Mouse (Mus musculus) intestine, embryonic 14.5 days (tissue): ENCODE results near the gene Tmem259. TPM values are rescaled to one million over a fixed set of nuclear protein-coding genes. Genes with fewer than 3 reads are reported as not detected.

Experiments
- ATAC-seq: fragments of 200-750 bp; cut with Nextera tagmentation; replicated peaks from 2 replicates; pipeline ENCODE4 v1.8.0; 2017; ENCODE audit warnings: low read depth, moderate number of reproducible peaks, moderate TSS enrichment, moderate library complexity; ENCODE audit not compliant: low FRiP score, low TSS enrichment
- DNase-seq: peaks from one replicate; pipeline ENCODE4 v3.0.0-alpha.2; 2018; ENCODE audit warnings: low spot score
- H3K27ac ChIP-seq: fragments of 300-500 bp; sonication (generic); 2 replicates; pipeline ENCODE4 v1.5.1; 2014; ENCODE audit warnings: low read depth, mild to moderate bottlenecking, control low read depth
- H3K27me3 ChIP-seq: fragments of 300-500 bp; sonication (generic); replicated peaks from 2 replicates; pipeline ENCODE4 v1.6.1; 2014; ENCODE audit warnings: low read length, control low read depth; ENCODE audit not compliant: control insufficient read depth, insufficient read depth
- H3K36me3 ChIP-seq: fragments of 300-500 bp; sonication (generic); 2 replicates; pipeline ENCODE4 v1.6.1; 2014; ENCODE audit warnings: low read length, control low read depth; ENCODE audit not compliant: control insufficient read depth, insufficient read depth
- H3K4me1 ChIP-seq: fragments of 300-500 bp; sonication (generic); replicated peaks from 2 replicates; pipeline ENCODE4 v1.6.1; 2014; ENCODE audit warnings: low read length, control low read depth, mixed read lengths; ENCODE audit not compliant: control insufficient read depth, insufficient read depth
- H3K4me2 ChIP-seq: fragments of 300-500 bp; sonication (generic); 2 replicates; pipeline ENCODE4 v1.6.1; 2014; ENCODE audit warnings: low read length
- H3K4me3 ChIP-seq: fragments of 300-500 bp; sonication (generic); 2 replicates; pipeline ENCODE4 v1.5.1; 2014; ENCODE audit warnings: low read depth, low read length, control low read depth, mixed read lengths
- H3K9ac ChIP-seq: fragments of 300-500 bp; sonication (generic); 2 replicates; pipeline ENCODE4 v1.6.1; 2014; ENCODE audit warnings: mild to moderate bottlenecking, low read length
- H3K9me3 ChIP-seq: fragments of 300-500 bp; sonication (generic); 2 replicates; pipeline ENCODE4 v1.6.1; 2016; ENCODE audit warnings: low read length, control low read depth; ENCODE audit not compliant: control insufficient read depth
- WGBS: fragments of 180-500 bp; shearing (Covaris S2); extraction: QIAGEN DNeasy Blood & Tissue Kit; methylation state at CpG from one replicate; pipeline ENCODE4 v1.1.7; 2014; 5-methylcytosine and 5-hydroxymethylcytosine counted together
- polyA plus RNA-seq: library from polyadenylated mRNA; unstranded; fragments of >200 nt; fragmentation: Nextera tagmentation; extraction: Ambion mirVana; gene quantifications from 2 replicates; pipeline ENCODE4 v1.2.1, GENCODE M21; 2014

The Tmem259 gene
- polyA plus RNA-seq, 1 experiment from 2014 or later, result 17.5 TPM

DNA sequence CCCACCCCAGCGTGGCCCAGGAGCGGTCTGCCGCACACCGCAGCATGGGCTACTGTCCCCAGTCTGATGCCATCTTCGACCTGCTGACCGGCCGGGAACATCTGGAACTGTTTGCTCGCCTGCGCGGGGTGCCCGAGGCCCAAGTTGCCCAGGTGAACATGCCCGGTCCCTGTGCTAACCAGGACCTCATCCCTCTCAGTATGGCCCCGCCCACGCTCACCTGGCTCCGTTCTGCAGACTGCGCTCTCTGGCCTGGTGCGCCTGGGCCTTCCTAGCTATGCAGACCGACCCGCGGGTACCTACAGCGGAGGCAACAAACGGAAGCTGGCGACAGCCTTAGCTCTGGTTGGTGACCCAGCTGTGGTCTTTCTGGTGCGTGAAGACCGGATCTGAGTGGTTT lies 29.5 kb upstream of the Tmem259 start:
- Histone ChIP-seq H3K4me3 (no peak overlapping the region), H3K27ac (no peak overlapping the region), H3K27me3 (peaks cover 32% of the 10 kb centered on the region), H3K9ac (no peak overlapping the region), H3K4me2 (no peak overlapping the region), H3K9me3 (peaks cover 17% of the 10 kb centered on the region), H3K4me1 (no peaks in the 10 kb centered on the region; the same call in 1 of the 2 replicates), H3K36me3 (peaks cover 12% of the 10 kb centered on the region; the same call in 1 of the 2 replicates)
- DNase-seq (no peak), ATAC-seq (no peak)
- 41% methylated on average over 25 of the region's 25 CpGs for WGBS

DNA sequence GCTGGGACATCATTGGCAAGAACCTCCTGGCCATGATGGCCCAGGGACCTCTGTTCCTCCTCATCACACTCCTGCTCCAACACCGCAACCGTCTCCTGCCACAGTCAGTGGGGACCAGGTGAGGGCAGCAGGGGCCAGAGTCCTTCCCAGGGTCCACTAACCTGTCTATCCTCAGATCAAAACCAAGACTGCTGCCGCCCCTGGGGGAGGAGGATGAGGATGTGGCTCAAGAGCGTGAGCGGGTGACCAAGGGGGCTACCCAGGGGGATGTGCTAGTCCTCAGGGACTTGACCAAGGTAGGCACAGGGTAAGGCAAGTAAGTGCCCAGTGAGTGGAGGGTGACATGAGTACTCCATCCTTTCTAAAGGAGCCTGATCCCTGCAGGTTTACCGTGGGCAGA lies 27.6 kb upstream of the Tmem259 start:
- 84% methylated on average over 6 of the region's 6 CpGs for WGBS
- Histone ChIP-seq H3K9me3 (peaks cover 17% of the 10 kb centered on the region), H3K4me1 (no peaks in the 10 kb centered on the region), H3K4me2 (no peak overlapping the region), H3K36me3 (peaks cover 12% of the 10 kb centered on the region; the same call in 1 of the 2 replicates), H3K27me3 (peaks cover 32% of the 10 kb centered on the region), H3K9ac (no peak overlapping the region), H3K4me3 (no peak overlapping the region), H3K27ac (no peak overlapping the region)
- ATAC-seq (no peak), DNase-seq (no peak)

DNA sequence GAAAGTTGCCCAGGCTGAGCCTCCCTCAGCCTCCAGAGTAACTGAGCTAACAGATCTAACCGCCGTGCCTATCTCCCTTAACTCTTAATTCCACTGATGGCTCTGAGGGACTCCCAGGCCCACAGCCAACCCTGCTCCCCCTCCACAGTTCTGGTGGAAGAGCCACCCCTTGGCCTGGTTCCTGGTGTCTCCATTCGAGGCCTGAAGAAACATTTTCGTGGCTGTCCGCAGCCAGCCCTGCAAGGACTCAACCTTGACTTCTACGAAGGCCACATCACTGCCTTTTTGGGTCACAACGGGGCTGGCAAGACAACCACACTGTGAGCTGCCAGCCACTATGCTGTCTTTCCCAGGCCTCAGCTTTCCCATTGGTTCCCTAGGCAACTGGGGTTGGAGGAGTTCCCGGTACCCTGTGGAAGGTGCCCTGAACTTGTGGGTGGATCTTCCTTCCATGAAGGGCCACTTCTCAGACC lies 20.1 kb upstream of the Tmem259 start:
- Histone ChIP-seq H3K4me1 (no peaks in the 10 kb centered on the region), H3K36me3 (no peaks in the 10 kb centered on the region), H3K4me2 (no peak overlapping the region), H3K9ac (no peak overlapping the region), H3K27me3 (peaks cover 3% of the 10 kb centered on the region; the same call in 1 of the 2 replicates), H3K9me3 (no peaks in the 10 kb centered on the region), H3K4me3 (no peak overlapping the region), H3K27ac (no peak overlapping the region)
- DNase-seq (no peak), ATAC-seq (no peak)
- WGBS, result 88% methylated on average over 8 of the region's 8 CpGs

DNA sequence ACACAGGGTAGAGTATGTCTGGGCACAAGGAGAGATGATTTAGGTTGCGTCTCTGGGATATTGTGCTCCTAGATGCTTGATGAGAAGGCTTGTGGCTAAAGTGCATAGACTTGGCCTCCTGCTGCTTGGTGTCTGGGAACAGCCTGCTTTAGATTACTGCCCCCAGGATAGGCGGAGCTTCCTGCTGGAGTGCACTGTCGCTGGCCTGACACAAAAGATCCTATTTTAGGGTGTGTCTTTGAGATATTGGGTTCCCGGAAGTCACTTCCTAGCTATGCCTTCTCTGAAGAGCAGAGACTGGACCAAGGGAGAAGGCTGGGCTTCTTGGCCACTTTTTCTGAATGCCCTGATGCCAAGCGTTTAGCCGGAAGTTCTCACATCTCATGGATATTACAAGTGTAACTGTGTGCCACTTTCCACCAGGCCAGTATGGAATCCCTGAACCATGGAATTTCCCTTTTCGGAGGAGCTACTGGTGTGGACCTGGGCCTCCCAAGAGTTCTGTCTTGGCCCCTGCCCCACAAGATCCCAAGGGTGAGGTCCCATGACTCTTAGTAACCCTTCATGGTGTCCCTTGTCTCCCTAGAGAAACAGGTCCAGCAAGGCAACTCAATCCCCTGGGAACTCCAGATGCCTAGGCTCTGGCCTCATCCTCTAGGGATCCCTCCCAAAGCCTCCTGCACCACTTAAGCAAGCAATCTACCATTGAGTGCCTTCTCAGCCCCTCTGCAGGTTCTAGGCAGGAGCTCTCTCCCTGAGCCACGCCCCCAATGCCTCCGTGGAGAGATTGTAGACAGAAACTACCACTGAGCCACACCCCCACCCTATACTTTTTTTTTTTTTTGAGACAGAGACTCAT lies 19.5 kb upstream of the Tmem259 start:
- WGBS, result 63% methylated on average over 9 of the region's 9 CpGs
- Histone ChIP-seq H3K9ac (no peak overlapping the region), H3K4me1 (no peaks in the 10 kb centered on the region), H3K27me3 (peaks cover 3% of the 10 kb centered on the region; the same call in 1 of the 2 replicates), H3K36me3 (no peaks in the 10 kb centered on the region), H3K4me3 (no peak overlapping the region), H3K4me2 (no peak overlapping the region), H3K27ac (no peak overlapping the region), H3K9me3 (no peaks in the 10 kb centered on the region)
- DNase-seq (no peak), ATAC-seq (no peak)

DNA sequence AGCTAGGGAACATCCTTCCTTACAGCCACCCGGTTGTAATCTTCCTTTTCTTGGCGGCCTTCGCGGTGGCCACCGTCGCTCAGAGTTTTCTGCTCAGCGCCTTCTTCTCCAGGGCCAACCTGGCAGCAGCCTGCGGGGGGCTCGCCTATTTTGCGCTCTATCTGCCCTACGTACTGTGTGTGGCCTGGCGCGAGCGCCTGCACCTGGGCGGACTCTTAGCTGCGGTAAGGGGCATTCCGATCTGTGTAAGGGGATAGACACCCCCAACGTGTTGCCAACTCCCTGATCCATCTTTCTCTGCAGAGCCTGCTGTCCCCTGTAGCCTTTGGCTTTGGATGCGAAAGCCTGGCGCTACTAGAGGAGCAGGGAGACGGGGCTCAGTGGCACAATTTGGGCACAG lies 18.7 kb upstream of the Tmem259 start:
- Histone ChIP-seq H3K4me2 (no peak overlapping the region), H3K27me3 (peaks cover 3% of the 10 kb centered on the region; the same call in 1 of the 2 replicates), H3K4me1 (peaks cover 2% of the 10 kb centered on the region; the same call in 1 of the 2 replicates), H3K27ac (no peak overlapping the region), H3K9ac (0 out of 2 replicates have a peak overlapping the region, but pooled peaks have one; percentile 3), H3K4me3 (no peak overlapping the region), H3K36me3 (no peaks in the 10 kb centered on the region), H3K9me3 (no peaks in the 10 kb centered on the region)
- no peak for DNase-seq
- ATAC-seq, result no peak
- WGBS, result 29% methylated on average over 21 of the region's 21 CpGs

GRCm38 (mm10) chr10:80001945-80002344 lies 17.8 kb upstream of the Tmem259 start:
- Histone ChIP-seq H3K9me3 (no peaks in the 10 kb centered on the region), H3K27me3 (peaks cover 3% of the 10 kb centered on the region; the same call in 1 of the 2 replicates), H3K4me3 (no peak overlapping the region), H3K9ac (no peak overlapping the region), H3K36me3 (no peaks in the 10 kb centered on the region), H3K4me1 (peaks cover 6% of the 10 kb centered on the region; the same call in 1 of the 2 replicates), H3K27ac (no peak overlapping the region), H3K4me2 (no peak overlapping the region)
- 69% methylated on average over 9 of the region's 9 CpGs for WGBS
- no peak for DNase-seq
- ATAC-seq, result no peak

DNA sequence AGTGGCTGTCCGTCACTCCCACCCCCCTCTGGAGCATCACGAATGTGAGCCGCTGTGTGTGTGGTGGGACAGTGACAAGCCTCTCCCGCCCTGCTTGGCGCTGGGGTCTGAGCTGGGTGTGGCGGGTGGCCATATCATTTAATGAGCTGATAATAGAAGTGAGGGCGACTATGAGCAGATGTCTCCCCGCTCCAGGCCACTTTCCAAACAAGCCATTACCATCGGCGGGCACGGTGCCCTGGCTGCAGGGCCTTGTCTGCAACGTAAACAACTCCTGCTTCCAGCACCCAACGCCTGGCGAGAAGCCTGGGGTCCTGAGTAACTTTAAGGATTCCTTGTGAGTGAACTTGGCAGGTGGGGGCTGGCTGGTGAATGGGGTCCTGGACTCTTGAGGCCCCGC lies 13.7 kb upstream of the Tmem259 start:
- no peaks in the 10 kb centered on the region for H3K9me3 ChIP-seq
- peaks cover 3% of the 10 kb centered on the region; the same call in 1 of the 2 replicates for H3K27me3 ChIP-seq
- H3K36me3 ChIP-seq, result peaks cover 30% of the 10 kb centered on the region
- H3K4me1 ChIP-seq, result peaks cover 6% of the 10 kb centered on the region; the same call in 1 of the 2 replicates
- peak overlapping the region; percentile 54 for H3K4me2 ChIP-seq
- DNase-seq, result no peak
- 6% methylated on average over 15 of the region's 15 CpGs for WGBS
- H3K27ac ChIP-seq, result no peak overlapping the region
- H3K4me3 ChIP-seq, result peak overlapping the region; percentile 42
- ATAC-seq, result 0 out of 2 replicates have a peak, but pooled peaks have one; percentile 2
- H3K9ac ChIP-seq, result peak overlapping the region; percentile 21; the same call in 1 of the 2 replicates

- H3K36me3 ChIP-seq, result peaks cover 36% of the 10 kb centered on the region
- peak; percentile 86 for DNase-seq
- peak; percentile 58 for ATAC-seq
- H3K27ac ChIP-seq, result peak overlapping the region; percentile 17; the same call in 1 of the 2 replicates
- no peaks in the 10 kb centered on the region for H3K9me3 ChIP-seq
- peaks cover 3% of the 10 kb centered on the region; the same call in 1 of the 2 replicates for H3K27me3 ChIP-seq
- peak overlapping the region; percentile 42 for H3K4me3 ChIP-seq
- peak overlapping the region; percentile 37 for H3K9ac ChIP-seq
- H3K4me1 ChIP-seq, result peaks cover 6% of the 10 kb centered on the region; the same call in 1 of the 2 replicates
- H3K4me2 ChIP-seq, result peak overlapping the region; percentile 54
- WGBS, result under 1% methylated on average over 35 of the region's 35 CpGs
Measured at GRCm38 (mm10) chr10:79997034-79997760, 13.1 kb upstream of the Tmem259 start.
